Mouse (Mus musculus) CH12.LX (cell line): ENCODE results near the gene 1700017B05Rik.

Experiments used
- BHLHE40 ChIP-seq: IDR thresholded peaks from 2 replicates; pipeline ENCODE4 v1.6.1; 2011; ENCODE audit warnings: mild to moderate bottlenecking, low read depth, low read length, improper control_type of control experiment
- CTCF ChIP-seq, 2 experiments: IDR thresholded peaks in 1 of 2; conservative IDR thresholded peaks in 1 of 2; 2 replicates each; pipeline ENCODE4 v1.5.1; 2011 to 2012; ENCODE audit warnings: low read depth in 2 of 2, low read length in 2 of 2, improper control_type of control experiment in 1 of 2, inconsistent platforms in 1 of 2, mild to moderate bottlenecking in 1 of 2, moderate library complexity in 1 of 2
- ELF1 ChIP-seq: IDR thresholded peaks from 2 replicates; pipeline ENCODE4 v1.6.1; 2014; ENCODE audit warnings: low read depth, mild to moderate bottlenecking, inconsistent platforms, low read length, improper control_type of control experiment
- EP300 ChIP-seq: IDR thresholded peaks from 2 replicates; pipeline ENCODE4 v1.6.1; 2011; ENCODE audit warnings: low read length, improper control_type of control experiment
- GABPA ChIP-seq: IDR thresholded peaks from 2 replicates; pipeline ENCODE4 v1.6.1; 2012; ENCODE audit warnings: low read depth, low read length, improper control_type of control experiment, inconsistent platforms; ENCODE audit not compliant: insufficient replicate concordance
- MAX ChIP-seq: IDR thresholded peaks from 2 replicates; pipeline ENCODE4 v1.6.1; 2011; ENCODE audit warnings: low read length, improper control_type of control experiment
- MEF2A ChIP-seq: IDR thresholded peaks from 2 replicates; pipeline ENCODE4 v1.6.1; 2014; ENCODE audit warnings: low read depth, mild to moderate bottlenecking, inconsistent platforms, low read length, improper control_type of control experiment, borderline replicate concordance
- PAX5 ChIP-seq: IDR thresholded peaks from 2 replicates; pipeline ENCODE4 v1.6.1; 2012; ENCODE audit warnings: low read length, inconsistent platforms, mixed read lengths
- POLR2A ChIP-seq: IDR thresholded peaks from 2 replicates; pipeline ENCODE4 v1.6.1; 2011; ENCODE audit warnings: low read depth, mild to moderate bottlenecking, improper control_type of control experiment, low read length
- ZKSCAN1 ChIP-seq: IDR thresholded peaks from 2 replicates; pipeline ENCODE4 v1.6.1; 2012; ENCODE audit warnings: low read depth, inconsistent platforms, low read length, improper control_type of control experiment, borderline replicate concordance
- ZMIZ1 ChIP-seq: IDR thresholded peaks from 2 replicates; pipeline ENCODE4 v1.6.1; 2012; ENCODE audit warnings: low read depth, mild to moderate bottlenecking, inconsistent platforms, low read length, improper control_type of control experiment
- ZNF384 ChIP-seq: IDR thresholded peaks from 2 replicates; pipeline ENCODE4 v1.6.1; 2012; ENCODE audit warnings: low read depth, low read length, improper control_type of control experiment, inconsistent platforms

- no peak for TF ChIP-seq BHLHE40
- TF ChIP-seq CTCF (conservative IDR thresholded peaks at IDR 0.05 in 1 of 2, IDR thresholded peaks at IDR 0.05 in 1 of 2; ENCODE audit: low read depth in 2 of 2, low read length in 2 of 2): no peak
- TF ChIP-seq MEF2A: no peak
- no peak for TF ChIP-seq MAX
- TF ChIP-seq ELF1: no peak
- TF ChIP-seq GABPA: no peak
- TF ChIP-seq ZNF384: no peak
- no peak for TF ChIP-seq ZMIZ1
- TF ChIP-seq POLR2A: no peak
- TF ChIP-seq EP300: no peak
- no peak for TF ChIP-seq PAX5
- TF ChIP-seq ZKSCAN1: no peak
These were observed 35.2 kb downstream of the 1700017B05Rik start for GRCm38 (mm10) chr9:57227203-57227602.
